Mouse (Mus musculus): Measurements from ENCODE around the gene Ttc39d. TPM values are rescaled to one million over a fixed set of nuclear protein-coding genes. Genes with fewer than 3 reads are reported as not detected.

The Ttc39d gene
- polyA plus RNA-seq, 1 experiment = 174 TPM

DNA sequence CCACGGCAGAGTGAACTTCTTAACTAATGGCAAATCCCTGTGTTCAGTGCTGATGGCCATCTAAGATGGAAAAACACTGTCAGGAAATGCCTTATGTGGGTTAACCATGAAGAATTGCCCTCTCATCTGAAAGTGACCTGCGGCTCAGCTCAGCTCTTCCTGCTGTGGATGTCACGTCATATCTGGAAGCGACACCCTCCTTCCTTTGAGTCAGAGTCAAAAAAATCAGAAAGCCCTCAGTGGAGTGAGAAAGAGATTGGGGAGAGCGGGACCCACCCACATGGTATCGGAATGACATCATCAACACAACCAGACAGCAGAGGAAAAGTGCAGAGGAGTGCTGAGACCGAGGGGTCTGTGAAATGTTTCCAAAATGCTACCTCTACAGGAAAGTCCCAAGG lies 39.4 kb upstream of the Ttc39d start:
- Histone ChIP-seq H3K36me3 (ENCODE audit: control insufficient read depth, insufficient read depth, low read length) (no peaks in the 10 kb centered on the region), H3K27ac (ENCODE audit: control insufficient read depth, insufficient read depth, low read depth, low read length) (no peak overlapping the region), H3K27me3 (ENCODE audit: control insufficient read depth, insufficient read depth, low read length) (no peaks in the 10 kb centered on the region), H3K4me3 (ENCODE audit: control insufficient read depth, low read depth, low read length) (no peak overlapping the region), H3K4me1 (ENCODE audit: control insufficient read depth, insufficient read depth, low read length) (peaks cover 6% of the 10 kb centered on the region)
- TF ChIP-seq POLR2A (IDR thresholded peaks at IDR 0.05; ENCODE audit: control insufficient read depth, low read depth, low read length) (no peak), CTCF (IDR thresholded peaks at IDR 0.05; ENCODE audit: control insufficient read depth, insufficient read depth, insufficient replicate concordance, low read depth, low read length) (no peak)

GRCm38 (mm10) chr17:80168425-80169182 lies 38.7 kb upstream of the Ttc39d start:
- Histone ChIP-seq H3K27ac (ENCODE audit: control insufficient read depth, insufficient read depth, low read depth, low read length) (no peak overlapping the region), H3K27me3 (ENCODE audit: control insufficient read depth, insufficient read depth, low read length) (no peaks in the 10 kb centered on the region), H3K4me1 (ENCODE audit: control insufficient read depth, insufficient read depth, low read length) (peaks cover 6% of the 10 kb centered on the region), H3K4me3 (ENCODE audit: control insufficient read depth, low read depth, low read length) (no peak overlapping the region), H3K36me3 (ENCODE audit: control insufficient read depth, insufficient read depth, low read length) (no peaks in the 10 kb centered on the region)
- TF ChIP-seq POLR2A (IDR thresholded peaks at IDR 0.05; ENCODE audit: control insufficient read depth, low read depth, low read length) (no peak), CTCF (IDR thresholded peaks at IDR 0.05; ENCODE audit: control insufficient read depth, insufficient read depth, insufficient replicate concordance, low read depth, low read length) (no peak)

DNA sequence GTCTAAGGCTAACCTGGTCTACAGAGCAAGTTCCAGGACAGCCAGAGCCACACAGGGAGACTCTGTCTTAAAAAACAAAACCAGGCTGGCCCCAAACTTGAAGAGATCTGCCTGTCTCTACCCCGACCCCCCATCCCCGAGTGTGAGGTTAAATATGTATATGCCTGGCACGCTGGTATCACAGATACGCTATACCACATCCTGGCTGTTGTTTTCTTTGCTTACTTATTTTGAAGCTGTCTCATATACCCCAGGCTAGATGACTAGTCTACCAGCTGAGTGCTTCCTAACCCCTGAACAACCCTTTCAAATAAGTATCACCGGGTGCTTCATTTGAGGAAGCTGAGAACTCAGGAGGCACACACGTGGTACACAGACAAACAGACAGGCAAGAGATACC lies 37.5 kb upstream of the Ttc39d start:
- TF ChIP-seq POLR2A (IDR thresholded peaks at IDR 0.05; ENCODE audit: control insufficient read depth, low read depth, low read length) (no peak), CTCF (IDR thresholded peaks at IDR 0.05; ENCODE audit: control insufficient read depth, insufficient read depth, insufficient replicate concordance, low read depth, low read length) (no peak)
- H3K27me3 ChIP-seq (ENCODE audit: control insufficient read depth, insufficient read depth, low read length) = no peaks in the 10 kb centered on the region
- no peak overlapping the region for H3K27ac ChIP-seq (ENCODE audit: control insufficient read depth, insufficient read depth, low read depth, low read length)
- H3K4me3 ChIP-seq (ENCODE audit: control insufficient read depth, low read depth, low read length) = no peak overlapping the region
- H3K36me3 ChIP-seq (ENCODE audit: control insufficient read depth, insufficient read depth, low read length) = no peaks in the 10 kb centered on the region
- H3K4me1 ChIP-seq (ENCODE audit: control insufficient read depth, insufficient read depth, low read length) = peaks cover 6% of the 10 kb centered on the region

GRCm38 (mm10) chr17:80170951-80171350 lies 36.3 kb upstream of the Ttc39d start:
- Histone ChIP-seq H3K36me3 (ENCODE audit: control insufficient read depth, insufficient read depth, low read length) (no peaks in the 10 kb centered on the region), H3K4me3 (ENCODE audit: control insufficient read depth, low read depth, low read length) (no peak overlapping the region), H3K27me3 (ENCODE audit: control insufficient read depth, insufficient read depth, low read length) (no peaks in the 10 kb centered on the region), H3K27ac (ENCODE audit: control insufficient read depth, insufficient read depth, low read depth, low read length) (no peak overlapping the region), H3K4me1 (ENCODE audit: control insufficient read depth, insufficient read depth, low read length) (peaks cover 6% of the 10 kb centered on the region)
- TF ChIP-seq POLR2A (IDR thresholded peaks at IDR 0.05; ENCODE audit: control insufficient read depth, low read depth, low read length) (no peak), CTCF (IDR thresholded peaks at IDR 0.05; ENCODE audit: control insufficient read depth, insufficient read depth, insufficient replicate concordance, low read depth, low read length) (no peak)

GRCm38 (mm10) chr17:80171948-80172347 lies 35.3 kb upstream of the Ttc39d start:
- no peak overlapping the region for H3K27ac ChIP-seq (ENCODE audit: control insufficient read depth, insufficient read depth, low read depth, low read length)
- no peaks in the 10 kb centered on the region for H3K36me3 ChIP-seq (ENCODE audit: control insufficient read depth, insufficient read depth, low read length)
- no peak for TF ChIP-seq POLR2A (IDR thresholded peaks at IDR 0.05; ENCODE audit: control insufficient read depth, low read depth, low read length)
- TF ChIP-seq CTCF (IDR thresholded peaks at IDR 0.05; ENCODE audit: control insufficient read depth, insufficient read depth, insufficient replicate concordance, low read depth, low read length) = no peak
- no peaks in the 10 kb centered on the region for H3K27me3 ChIP-seq (ENCODE audit: control insufficient read depth, insufficient read depth, low read length)
- no peak overlapping the region for H3K4me3 ChIP-seq (ENCODE audit: control insufficient read depth, low read depth, low read length)
- peaks cover 6% of the 10 kb centered on the region for H3K4me1 ChIP-seq (ENCODE audit: control insufficient read depth, insufficient read depth, low read length)

- H3K27ac ChIP-seq (ENCODE audit: control insufficient read depth, insufficient read depth, low read depth, low read length) = no peak overlapping the region
- no peak for TF ChIP-seq POLR2A (IDR thresholded peaks at IDR 0.05; ENCODE audit: control insufficient read depth, low read depth, low read length)
- no peak for TF ChIP-seq CTCF (IDR thresholded peaks at IDR 0.05; ENCODE audit: control insufficient read depth, insufficient read depth, insufficient replicate concordance, low read depth, low read length)
- peaks cover 6% of the 10 kb centered on the region for H3K4me1 ChIP-seq (ENCODE audit: control insufficient read depth, insufficient read depth, low read length)
- H3K4me3 ChIP-seq (ENCODE audit: control insufficient read depth, low read depth, low read length) = no peak overlapping the region
- H3K27me3 ChIP-seq (ENCODE audit: control insufficient read depth, insufficient read depth, low read length) = no peaks in the 10 kb centered on the region
- H3K36me3 ChIP-seq (ENCODE audit: control insufficient read depth, insufficient read depth, low read length) = no peaks in the 10 kb centered on the region
Observed at GRCm38 (mm10) chr17:80172761-80173160, 34.5 kb upstream of the Ttc39d start.

DNA sequence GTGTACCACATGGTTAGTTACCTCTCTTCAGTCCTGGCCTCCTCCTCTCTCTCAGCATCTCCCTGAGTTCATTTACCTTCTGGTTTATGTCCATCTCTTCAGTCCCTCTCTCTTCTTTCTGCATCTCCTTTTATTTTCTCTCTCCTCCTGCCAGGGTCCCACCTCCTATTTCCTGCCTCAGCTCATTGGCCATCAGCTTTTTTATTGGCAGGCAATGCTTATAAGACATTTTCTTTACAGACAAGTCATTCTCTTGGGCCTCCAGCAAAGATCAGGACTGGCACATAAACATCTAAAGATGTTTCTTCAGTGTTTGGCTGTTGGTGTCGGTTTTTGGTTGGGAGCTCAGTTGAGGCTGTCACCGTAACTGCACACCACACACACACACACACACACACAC lies 33.6 kb upstream of the Ttc39d start:
- Histone ChIP-seq H3K36me3 (ENCODE audit: control insufficient read depth, insufficient read depth, low read length) (no peaks in the 10 kb centered on the region), H3K4me1 (ENCODE audit: control insufficient read depth, insufficient read depth, low read length) (peaks cover 3% of the 10 kb centered on the region), H3K27ac (ENCODE audit: control insufficient read depth, insufficient read depth, low read depth, low read length) (no peak overlapping the region), H3K4me3 (ENCODE audit: control insufficient read depth, low read depth, low read length) (no peak overlapping the region), H3K27me3 (ENCODE audit: control insufficient read depth, insufficient read depth, low read length) (no peaks in the 10 kb centered on the region)
- TF ChIP-seq CTCF (IDR thresholded peaks at IDR 0.05; ENCODE audit: control insufficient read depth, insufficient read depth, insufficient replicate concordance, low read depth, low read length) (no peak), POLR2A (IDR thresholded peaks at IDR 0.05; ENCODE audit: control insufficient read depth, low read depth, low read length) (no peak)

All from testis, adult 2 months (tissue).